Mouse (Mus musculus) intestine, embryonic 14.5 days (tissue): Measurements from ENCODE around the gene Katnal1. TPM values are rescaled to one million over a fixed set of nuclear protein-coding genes. Genes with fewer than 3 reads are reported as not detected.

Source experiments
- ATAC-seq: fragments of 200-750 bp; cut with Nextera tagmentation; replicated peaks from 2 replicates; pipeline ENCODE4 v1.8.0; 2017; ENCODE audit warnings: low read depth, moderate number of reproducible peaks, moderate TSS enrichment, moderate library complexity; ENCODE audit not compliant: low FRiP score, low TSS enrichment
- DNase-seq: peaks from one replicate; pipeline ENCODE4 v3.0.0-alpha.2; 2018; ENCODE audit warnings: low spot score
- H3K27ac ChIP-seq: fragments of 300-500 bp; sonication (generic); 2 replicates; pipeline ENCODE4 v1.5.1; 2014; ENCODE audit warnings: low read depth, mild to moderate bottlenecking, control low read depth
- H3K27me3 ChIP-seq: fragments of 300-500 bp; sonication (generic); replicated peaks from 2 replicates; pipeline ENCODE4 v1.6.1; 2014; ENCODE audit warnings: low read length, control low read depth; ENCODE audit not compliant: control insufficient read depth, insufficient read depth
- H3K36me3 ChIP-seq: fragments of 300-500 bp; sonication (generic); 2 replicates; pipeline ENCODE4 v1.6.1; 2014; ENCODE audit warnings: low read length, control low read depth; ENCODE audit not compliant: control insufficient read depth, insufficient read depth
- H3K4me1 ChIP-seq: fragments of 300-500 bp; sonication (generic); replicated peaks from 2 replicates; pipeline ENCODE4 v1.6.1; 2014; ENCODE audit warnings: low read length, control low read depth, mixed read lengths; ENCODE audit not compliant: control insufficient read depth, insufficient read depth
- H3K4me2 ChIP-seq: fragments of 300-500 bp; sonication (generic); 2 replicates; pipeline ENCODE4 v1.6.1; 2014; ENCODE audit warnings: low read length
- H3K4me3 ChIP-seq: fragments of 300-500 bp; sonication (generic); 2 replicates; pipeline ENCODE4 v1.5.1; 2014; ENCODE audit warnings: low read depth, low read length, control low read depth, mixed read lengths
- H3K9ac ChIP-seq: fragments of 300-500 bp; sonication (generic); 2 replicates; pipeline ENCODE4 v1.6.1; 2014; ENCODE audit warnings: mild to moderate bottlenecking, low read length
- H3K9me3 ChIP-seq: fragments of 300-500 bp; sonication (generic); 2 replicates; pipeline ENCODE4 v1.6.1; 2016; ENCODE audit warnings: low read length, control low read depth; ENCODE audit not compliant: control insufficient read depth
- WGBS: fragments of 180-500 bp; shearing (Covaris S2); extraction: QIAGEN DNeasy Blood & Tissue Kit; methylation state at CpG from one replicate; pipeline ENCODE4 v1.1.7; 2014; 5-methylcytosine and 5-hydroxymethylcytosine counted together
- polyA plus RNA-seq: library from polyadenylated mRNA; unstranded; fragments of >200 nt; fragmentation: Nextera tagmentation; extraction: Ambion mirVana; gene quantifications from 2 replicates; pipeline ENCODE4 v1.2.1, GENCODE M21; 2014

The Katnal1 gene
- polyA plus RNA-seq, 1 experiment from 2014 or later = 10.9 TPM

- Histone ChIP-seq H3K4me2 (no peak overlapping the region), H3K4me3 (no peak overlapping the region), H3K27ac (no peak overlapping the region), H3K9me3 (no peaks in the 10 kb centered on the region), H3K36me3 (peaks cover 10% of the 10 kb centered on the region; the same call in 1 of the 2 replicates), H3K4me1 (0 out of 2 replicates have a peak, but pooled peaks cover 3% of the 10 kb centered on the region), H3K9ac (no peak overlapping the region), H3K27me3 (no peaks in the 10 kb centered on the region)
- DNase-seq (no peak), ATAC-seq (no peak)
- WGBS = 51% methylated on average over 3 of the region's 3 CpGs
These were observed 16.9 kb downstream of the Katnal1 start for GRCm38 (mm10) chr5:148912262-148912661.

- Histone ChIP-seq H3K9ac (no peak overlapping the region), H3K27ac (no peak overlapping the region), H3K4me1 (0 out of 2 replicates have a peak, but pooled peaks cover 3% of the 10 kb centered on the region), H3K9me3 (no peaks in the 10 kb centered on the region), H3K27me3 (no peaks in the 10 kb centered on the region), H3K4me2 (no peak overlapping the region), H3K4me3 (no peak overlapping the region), H3K36me3 (peaks cover 5% of the 10 kb centered on the region; the same call in 1 of the 2 replicates)
- WGBS = 88% methylated on average over 4 of the region's 4 CpGs
- no peak for ATAC-seq
- DNase-seq = no peak
These were observed 19.1 kb downstream of the Katnal1 start for GRCm38 (mm10) chr5:148910066-148910465.

- H3K9me3 ChIP-seq = no peaks in the 10 kb centered on the region
- DNase-seq (no peak), ATAC-seq (no peak)
- 0 out of 2 replicates have a peak, but pooled peaks cover 3% of the 10 kb centered on the region for H3K4me1 ChIP-seq
- H3K36me3 ChIP-seq = peaks cover 5% of the 10 kb centered on the region
- H3K4me3 ChIP-seq = no peak overlapping the region
- H3K4me2 ChIP-seq = no peak overlapping the region
- no peaks in the 10 kb centered on the region for H3K27me3 ChIP-seq
- no peak overlapping the region for H3K27ac ChIP-seq
- 39% methylated on average over 6 of the region's 6 CpGs for WGBS
- no peak overlapping the region for H3K9ac ChIP-seq
These were observed 19.7 kb downstream of the Katnal1 start for GRCm38 (mm10) chr5:148909402-148909801.

GRCm38 (mm10) chr5:148909057-148909395 is 20.1 kb downstream of the Katnal1 start:
- Histone ChIP-seq H3K36me3 (peaks cover 9% of the 10 kb centered on the region), H3K9me3 (no peaks in the 10 kb centered on the region), H3K4me1 (0 out of 2 replicates have a peak, but pooled peaks cover 3% of the 10 kb centered on the region), H3K4me3 (no peak overlapping the region), H3K9ac (no peak overlapping the region), H3K27me3 (no peaks in the 10 kb centered on the region), H3K27ac (no peak overlapping the region), H3K4me2 (no peak overlapping the region)
- 38% methylated on average over 7 of the region's 7 CpGs for WGBS
- ATAC-seq (no peak), DNase-seq (no peak)

- ATAC-seq (no peak), DNase-seq (no peak)
- no peak overlapping the region for H3K27ac ChIP-seq
- no peak overlapping the region for H3K4me2 ChIP-seq
- no peak overlapping the region for H3K9ac ChIP-seq
- no peaks in the 10 kb centered on the region for H3K9me3 ChIP-seq
- no peaks in the 10 kb centered on the region for H3K27me3 ChIP-seq
- no peak overlapping the region for H3K4me3 ChIP-seq
- WGBS = 83% methylated on average over 17 of the region's 17 CpGs
- peaks cover 15% of the 10 kb centered on the region for H3K36me3 ChIP-seq
- H3K4me1 ChIP-seq = 0 out of 2 replicates have a peak, but pooled peaks cover 3% of the 10 kb centered on the region
These were observed 20.7 kb downstream of the Katnal1 start for GRCm38 (mm10) chr5:148908191-148909056.

- ATAC-seq (no peak), DNase-seq (no peak)
- Histone ChIP-seq H3K4me2 (no peak overlapping the region), H3K4me1 (0 out of 2 replicates have a peak, but pooled peaks cover 3% of the 10 kb centered on the region), H3K27ac (no peak overlapping the region), H3K4me3 (no peak overlapping the region), H3K36me3 (peaks cover 14% of the 10 kb centered on the region), H3K9ac (no peak overlapping the region), H3K9me3 (no peaks in the 10 kb centered on the region), H3K27me3 (no peaks in the 10 kb centered on the region)
- 78% methylated on average over 4 of the region's 4 CpGs for WGBS
These were observed 22.8 kb downstream of the Katnal1 start for GRCm38 (mm10) chr5:148906305-148906704.

- H3K4me3 ChIP-seq = no peak overlapping the region
- no peak overlapping the region for H3K9ac ChIP-seq
- H3K36me3 ChIP-seq = peaks cover 12% of the 10 kb centered on the region
- H3K27ac ChIP-seq = no peak overlapping the region
- H3K4me1 ChIP-seq = 0 out of 2 replicates have a peak, but pooled peaks cover 3% of the 10 kb centered on the region
- no peak overlapping the region for H3K4me2 ChIP-seq
- H3K27me3 ChIP-seq = no peaks in the 10 kb centered on the region
- ATAC-seq (no peak), DNase-seq (no peak)
- 62% methylated on average over 6 of the region's 6 CpGs for WGBS
- no peaks in the 10 kb centered on the region for H3K9me3 ChIP-seq
These were observed 24.3 kb downstream of the Katnal1 start for GRCm38 (mm10) chr5:148904846-148905245.

GRCm38 (mm10) chr5:148899361-148899760 is 29.8 kb downstream of the Katnal1 start:
- Histone ChIP-seq H3K27me3 (no peaks in the 10 kb centered on the region), H3K9ac (no peak overlapping the region), H3K4me1 (no peaks in the 10 kb centered on the region), H3K27ac (no peak overlapping the region), H3K9me3 (no peaks in the 10 kb centered on the region), H3K4me2 (no peak overlapping the region), H3K36me3 (peaks cover 13% of the 10 kb centered on the region), H3K4me3 (no peak overlapping the region)
- DNase-seq = no peak
- ATAC-seq = no peak
- WGBS = 89% methylated on average over 7 of the region's 7 CpGs
